Mouse (Mus musculus): Measurements from ENCODE around the gene Map3k3. TPM values are rescaled to one million over a fixed set of nuclear protein-coding genes. Genes with fewer than 3 reads are reported as not detected.
"Not testable (repeated sequence)": the region's sequence is repeated elsewhere in the genome, so short reads cannot be mapped to it uniquely, and the experiment has no call there.

Map3k3 gene
- polyA plus RNA-seq, 1 experiment from 2014 or later, result 16.5 TPM

GRCm38 (mm10) chr11:106122736-106123135 lies 38.3 kb downstream of the Map3k3 start:
- H3K4me3 ChIP-seq (replicated peaks; ENCODE audit: low read length), result no peak overlapping the region
- no peak overlapping the region for H3K27ac ChIP-seq
- H3K4me2 ChIP-seq (replicated peaks), result no peak overlapping the region
- no peaks in the 10 kb centered on the region for H3K4me1 ChIP-seq (replicated peaks; ENCODE audit: control insufficient read depth, insufficient read depth, low read length)
- H3K27me3 ChIP-seq (ENCODE audit: control insufficient read depth, insufficient read depth, low read length), result no peaks in the 10 kb centered on the region
- DNase-seq (ENCODE audit: low spot score), result no peak
- H3K9me3 ChIP-seq (ENCODE audit: control insufficient read depth, low read length), result no peaks in the 10 kb centered on the region
- no peak for ATAC-seq (ENCODE audit: low FRiP score)
- peaks cover 73% of the 10 kb centered on the region for H3K36me3 ChIP-seq (replicated peaks; ENCODE audit: control insufficient read depth, insufficient read depth)
- H3K9ac ChIP-seq, result no peak overlapping the region
- WGBS, result 87% methylated on average over 3 of the region's 3 CpGs

GRCm38 (mm10) chr11:106124784-106125183 lies 40.4 kb downstream of the Map3k3 start:
- no peaks in the 10 kb centered on the region for H3K9me3 ChIP-seq (ENCODE audit: control insufficient read depth, low read length)
- whole genome bisulfite sequencing, result 75% methylated on average over 4 of the region's 4 CpGs
- no peaks in the 10 kb centered on the region for H3K27me3 ChIP-seq (ENCODE audit: control insufficient read depth, insufficient read depth, low read length)
- H3K9ac ChIP-seq, result no peak overlapping the region
- no peak overlapping the region for H3K4me2 ChIP-seq (replicated peaks)
- H3K36me3 ChIP-seq (replicated peaks; ENCODE audit: control insufficient read depth, insufficient read depth), result peaks cover 76% of the 10 kb centered on the region
- ATAC-seq (ENCODE audit: low FRiP score) (no peak), DNase-seq (ENCODE audit: low spot score) (no peak)
- H3K4me3 ChIP-seq (replicated peaks; ENCODE audit: low read length), result no peak overlapping the region
- H3K27ac ChIP-seq, result no peak overlapping the region
- H3K4me1 ChIP-seq (replicated peaks; ENCODE audit: control insufficient read depth, insufficient read depth, low read length), result no peaks in the 10 kb centered on the region

GRCm38 (mm10) chr11:106125827-106126226 lies 41.4 kb downstream of the Map3k3 start:
- H3K9ac ChIP-seq, result no peak overlapping the region
- DNase-seq (ENCODE audit: low spot score), result no peak
- WGBS, result 87% methylated on average over 1 of the region's 1 CpGs

GRCm38 (mm10) chr11:106126727-106127373 lies 42.4 kb downstream of the Map3k3 start:
- ATAC-seq (ENCODE audit: low FRiP score); H3K4me1 ChIP-seq (replicated peaks; ENCODE audit: control insufficient read depth, insufficient read depth, low read length); H3K27ac ChIP-seq; H3K4me3 ChIP-seq (replicated peaks; ENCODE audit: low read length); DNase-seq (ENCODE audit: low spot score); H3K27me3 ChIP-seq (ENCODE audit: control insufficient read depth, insufficient read depth, low read length); H3K9ac ChIP-seq; H3K9me3 ChIP-seq (ENCODE audit: control insufficient read depth, low read length); H3K4me2 ChIP-seq (replicated peaks): not testable (repeated sequence)
- WGBS, result 97% methylated on average over 4 of the region's 6 CpGs
- peaks cover 74% of the 10 kb centered on the region for H3K36me3 ChIP-seq (replicated peaks; ENCODE audit: control insufficient read depth, insufficient read depth)

More at GRCm38 (mm10) chr11:106125827-106126226, 41.4 kb downstream of the Map3k3 start:
- no peaks in the 10 kb centered on the region for H3K27me3 ChIP-seq (ENCODE audit: control insufficient read depth, insufficient read depth, low read length)
- no peak overlapping the region for H3K4me2 ChIP-seq (replicated peaks)
- H3K9me3 ChIP-seq (ENCODE audit: control insufficient read depth, low read length), result no peaks in the 10 kb centered on the region
- peaks cover 78% of the 10 kb centered on the region for H3K36me3 ChIP-seq (replicated peaks; ENCODE audit: control insufficient read depth, insufficient read depth)
- no peak overlapping the region for H3K4me3 ChIP-seq (replicated peaks; ENCODE audit: low read length)
- H3K27ac ChIP-seq, result no peak overlapping the region
- H3K4me1 ChIP-seq (replicated peaks; ENCODE audit: control insufficient read depth, insufficient read depth, low read length), result no peaks in the 10 kb centered on the region
- no peak for ATAC-seq (ENCODE audit: low FRiP score)

GRCm38 (mm10) chr11:106129477-106129876 lies 45.1 kb downstream of the Map3k3 start:
- Histone ChIP-seq H3K4me2 (replicated peaks) (no peak overlapping the region), H3K9me3 (ENCODE audit: control insufficient read depth, low read length) (no peaks in the 10 kb centered on the region), H3K4me1 (replicated peaks; ENCODE audit: control insufficient read depth, insufficient read depth, low read length) (0 out of 2 replicates have a peak, but pooled peaks cover 3% of the 10 kb centered on the region), H3K27ac (no peak overlapping the region), H3K27me3 (ENCODE audit: control insufficient read depth, insufficient read depth, low read length) (no peaks in the 10 kb centered on the region), H3K4me3 (replicated peaks; ENCODE audit: low read length) (no peak overlapping the region), H3K9ac (no peak overlapping the region), H3K36me3 (replicated peaks; ENCODE audit: control insufficient read depth, insufficient read depth) (peaks cover 54% of the 10 kb centered on the region)
- ATAC-seq (ENCODE audit: low FRiP score) (no peak), DNase-seq (ENCODE audit: low spot score) (no peak)
- WGBS, result 98% methylated on average over 1 of the region's 1 CpGs

- Histone ChIP-seq H3K36me3 (replicated peaks; ENCODE audit: control insufficient read depth, insufficient read depth) (peaks cover 58% of the 10 kb centered on the region), H3K27me3 (ENCODE audit: control insufficient read depth, insufficient read depth, low read length) (no peaks in the 10 kb centered on the region), H3K27ac (no peak overlapping the region), H3K4me2 (replicated peaks) (no peak overlapping the region), H3K4me1 (replicated peaks; ENCODE audit: control insufficient read depth, insufficient read depth, low read length) (peaks cover 10% of the 10 kb centered on the region; the same call in 1 of the 2 replicates), H3K9me3 (ENCODE audit: control insufficient read depth, low read length) (no peaks in the 10 kb centered on the region), H3K9ac (no peak overlapping the region), H3K4me3 (replicated peaks; ENCODE audit: low read length) (no peak overlapping the region)
- no peak for ATAC-seq (ENCODE audit: low FRiP score)
- WGBS, result 92% methylated on average over 5 of the region's 5 CpGs
- no peak for DNase-seq (ENCODE audit: low spot score)
Measured at GRCm38 (mm10) chr11:106132516-106132915, 48.1 kb downstream of the Map3k3 start.

GRCm38 (mm10) chr11:106134580-106135528 lies 50.4 kb downstream of the Map3k3 start:
- Histone ChIP-seq H3K36me3 (replicated peaks; ENCODE audit: control insufficient read depth, insufficient read depth) (peaks cover 44% of the 10 kb centered on the region), H3K9me3 (ENCODE audit: control insufficient read depth, low read length) (no peaks in the 10 kb centered on the region), H3K27ac (peak overlapping the region; percentile 79), H3K4me2 (replicated peaks) (0 out of 2 replicates have a peak overlapping the region, but pooled peaks have one; percentile 22), H3K9ac (0 out of 2 replicates have a peak overlapping the region, but pooled peaks have one; percentile 6), H3K27me3 (ENCODE audit: control insufficient read depth, insufficient read depth, low read length) (no peaks in the 10 kb centered on the region), H3K4me3 (replicated peaks; ENCODE audit: low read length) (no peak overlapping the region), H3K4me1 (replicated peaks; ENCODE audit: control insufficient read depth, insufficient read depth, low read length) (peaks cover 10% of the 10 kb centered on the region; the same call in 1 of the 2 replicates)
- WGBS, result 36% methylated on average over 8 of the region's 8 CpGs
- DNase-seq (ENCODE audit: low spot score) (peak; percentile 38), ATAC-seq (ENCODE audit: low FRiP score) (no peak)

GRCm38 (mm10) chr11:106151219-106151618 lies 66.8 kb downstream of the Map3k3 start:
- DNase-seq (ENCODE audit: low spot score) (no peak), ATAC-seq (ENCODE audit: low FRiP score) (no peak)
- 94% methylated on average over 3 of the region's 3 CpGs for WGBS
- Histone ChIP-seq H3K36me3 (replicated peaks; ENCODE audit: control insufficient read depth, insufficient read depth) (peaks cover 87% of the 10 kb centered on the region), H3K9ac (no peak overlapping the region), H3K4me1 (replicated peaks; ENCODE audit: control insufficient read depth, insufficient read depth, low read length) (no peaks in the 10 kb centered on the region), H3K9me3 (ENCODE audit: control insufficient read depth, low read length) (no peaks in the 10 kb centered on the region), H3K4me2 (replicated peaks) (no peak overlapping the region), H3K27ac (no peak overlapping the region), H3K4me3 (replicated peaks; ENCODE audit: low read length) (no peak overlapping the region), H3K27me3 (ENCODE audit: control insufficient read depth, insufficient read depth, low read length) (no peaks in the 10 kb centered on the region)

- WGBS, result 76% methylated on average over 8 of the region's 8 CpGs
- H3K36me3 ChIP-seq (replicated peaks; ENCODE audit: control insufficient read depth, insufficient read depth), result peaks cover 91% of the 10 kb centered on the region
- ATAC-seq (ENCODE audit: low FRiP score), result no peak
Measured at GRCm38 (mm10) chr11:106152132-106152531, 67.7 kb downstream of the Map3k3 start.

More at GRCm38 (mm10) chr11:106152132-106152531, 67.7 kb downstream of the Map3k3 start:
- Histone ChIP-seq H3K27me3 (ENCODE audit: control insufficient read depth, insufficient read depth, low read length) (no peaks in the 10 kb centered on the region), H3K9me3 (ENCODE audit: control insufficient read depth, low read length) (no peaks in the 10 kb centered on the region), H3K4me1 (replicated peaks; ENCODE audit: control insufficient read depth, insufficient read depth, low read length) (no peaks in the 10 kb centered on the region), H3K27ac (no peak overlapping the region), H3K9ac (no peak overlapping the region), H3K4me2 (replicated peaks) (no peak overlapping the region), H3K4me3 (replicated peaks; ENCODE audit: low read length) (no peak overlapping the region)
- no peak for DNase-seq (ENCODE audit: low spot score)

Measured in hindbrain, embryonic 14.5 days (tissue).